Mouse (Mus musculus) olfactory bulb, adult 2 months (tissue): Measurements from ENCODE around the gene Ttc30b.

Experiments
- CTCF ChIP-seq: fragments of 200-500 bp; IDR thresholded peaks from 2 replicates; pipeline ENCODE4 v1.5.1; 2012; ENCODE audit warnings: low read depth, mild to moderate bottlenecking, low read length, moderate library complexity; ENCODE audit not compliant: insufficient read depth
- POLR2A ChIP-seq: fragments of 200-500 bp; IDR thresholded peaks from 2 replicates; pipeline ENCODE4 v1.6.1; 2012; ENCODE audit warnings: mild to moderate bottlenecking, low read depth, low read length, moderate library complexity; ENCODE audit not compliant: insufficient read depth

- TF ChIP-seq CTCF = no peak
- TF ChIP-seq POLR2A = no peak
These were observed 21.5 kb upstream of the Ttc30b start for GRCm38 (mm10) chr2:75959850-75960365.
